Mouse (Mus musculus) testis, adult 10 weeks (tissue): ENCODE data around the gene Pcdh15. TPM values are rescaled to one million over a fixed set of nuclear protein-coding genes. Genes with fewer than 3 reads are reported as not detected.

Experiments
- polyA plus RNA-seq: library from polyadenylated mRNA; stranded (reverse); fragments of 350-450 nt; fragmentation: Illumina TruSeq; extraction: RNeasy Lipid Tissue Mini Kit (QIAGEN cat#74804); gene quantifications from one replicate; pipeline ENCODE4 v1.2.3, GENCODE M21; 2014; ENCODE audit warnings: low read depth, low replicate concordance

Gene Pcdh15
- polyA plus RNA-seq, result 1.5 TPM

GRCm38 (mm10) chr10:73098966-73099845 is at the start of gene Pcdh15:
Pcdh15 (plus strand) TSS chr10:73099342.

